Mouse (Mus musculus) MEL (cell line): ENCODE results near the gene Map2k5. TPM values are rescaled to one million over a fixed set of nuclear protein-coding genes. Genes with fewer than 3 reads are reported as not detected.

ENCODE experiments used
- DNase-seq: peaks from one replicate; pipeline ENCODE4 v3.0.0; 2011; ENCODE audit warnings: low read depth, low spot score
- H3K27ac ChIP-seq: 2 replicates; pipeline ENCODE4 v1.5.1; 2012; ENCODE audit warnings: low read depth, mild to moderate bottlenecking, control low read depth, low read length, moderate library complexity; ENCODE audit not compliant: control insufficient read depth
- H3K27me3 ChIP-seq, 2 experiments: fragments of 150-350 bp in 1 of 2; sonication (generic) in 1 of 2; 2 replicates each; pipeline ENCODE4 v1.6.1; 2012; ENCODE audit warnings: low read length in 2 of 2, mild to moderate bottlenecking in 2 of 2, improper control_type of control experiment in 1 of 2, moderate library complexity in 1 of 2; ENCODE audit not compliant: insufficient read depth in 2 of 2, control insufficient read depth in 1 of 2
- H3K36me3 ChIP-seq, 2 experiments: 2 replicates each; pipeline ENCODE4 v1.6.1; 2012 to 2014; ENCODE audit warnings: low read length in 2 of 2, improper control_type of control experiment in 1 of 2, inconsistent platforms in 1 of 2, mild to moderate bottlenecking in 1 of 2; ENCODE audit not compliant: insufficient read depth in 2 of 2, control insufficient read depth in 1 of 2
- H3K4me1 ChIP-seq, 2 experiments: fragments of 150-350 bp in 1 of 2; sonication (generic) in 1 of 2; 2 replicates each; pipeline ENCODE4 v1.6.1; 2012; ENCODE audit warnings: low read length in 2 of 2, improper control_type of control experiment in 1 of 2, mild to moderate bottlenecking in 1 of 2; ENCODE audit not compliant: insufficient read depth in 2 of 2, control insufficient read depth in 1 of 2
- H3K4me3 ChIP-seq, 2 experiments: fragments of 150-350 bp in 1 of 2; sonication (generic) in 1 of 2; 2 replicates each; pipeline ENCODE4 v1.5.1; 2012; ENCODE audit warnings: low read depth in 2 of 2, low read length in 2 of 2, mild to moderate bottlenecking in 2 of 2, moderate library complexity in 2 of 2, control low read depth in 1 of 2, improper control_type of control experiment in 1 of 2; ENCODE audit not compliant: control insufficient read depth in 1 of 2, insufficient read depth in 1 of 2
- H3K79me2 ChIP-seq: 2 replicates; pipeline ENCODE4 v1.6.1; 2012; ENCODE audit warnings: mild to moderate bottlenecking, low read length, moderate library complexity; ENCODE audit not compliant: control insufficient read depth, poor library complexity, insufficient read depth
- H3K9ac ChIP-seq: 2 replicates; pipeline ENCODE4 v1.6.1; 2012; ENCODE audit warnings: low read depth, mild to moderate bottlenecking, control low read depth, low read length, moderate library complexity; ENCODE audit not compliant: control insufficient read depth, poor library complexity, severe bottlenecking
- H3K9me3 ChIP-seq: fragments of 150-350 bp; sonication (generic); replicated peaks from 2 replicates; pipeline ENCODE4 v1.6.1; 2012; ENCODE audit warnings: mild to moderate bottlenecking, low read length, improper control_type of control experiment, moderate library complexity; ENCODE audit not compliant: insufficient read depth
- BHLHE40 ChIP-seq: IDR thresholded peaks from 2 replicates; pipeline ENCODE4 v1.6.1; 2012; ENCODE audit warnings: low read depth, mild to moderate bottlenecking, inconsistent platforms, low read length, improper control_type of control experiment, borderline replicate concordance
- CTCF ChIP-seq, 3 experiments: IDR thresholded peaks in 2 of 3; conservative IDR thresholded peaks in 1 of 3; 2 replicates each; pipeline ENCODE4 v1.5.1; 2011 to 2012; ENCODE audit warnings: low read length in 3 of 3, low read depth in 2 of 3, mild to moderate bottlenecking in 2 of 3, improper control_type of control experiment in 1 of 3, inconsistent platforms in 1 of 3, mixed read lengths in 1 of 3, moderate library complexity in 1 of 3; ENCODE audit not compliant: control insufficient read depth in 1 of 3, insufficient read depth in 1 of 3, poor library complexity in 1 of 3, severe bottlenecking in 1 of 3
- E2F4 ChIP-seq: IDR thresholded peaks from 2 replicates; pipeline ENCODE4 v1.6.1; 2011; ENCODE audit warnings: low read depth, low read length, improper control_type of control experiment, borderline replicate concordance
- ELF1 ChIP-seq: IDR thresholded peaks from 2 replicates; pipeline ENCODE4 v1.6.1; 2014; ENCODE audit warnings: low read depth, mild to moderate bottlenecking, inconsistent platforms, low read length, improper control_type of control experiment, moderate library complexity
- GATA1 ChIP-seq: IDR thresholded peaks from 2 replicates; pipeline ENCODE4 v1.6.1; 2011; ENCODE audit warnings: low read depth, low read length, improper control_type of control experiment
- HCFC1 ChIP-seq: IDR thresholded peaks from 2 replicates; pipeline ENCODE4 v1.6.1; 2012; ENCODE audit warnings: low read depth, mild to moderate bottlenecking, inconsistent platforms, low read length, improper control_type of control experiment, moderate library complexity
- JUND ChIP-seq: IDR thresholded peaks from 2 replicates; pipeline ENCODE4 v1.6.1; 2011; ENCODE audit warnings: low read depth, mild to moderate bottlenecking, improper control_type of control experiment, low read length
- KAT2A ChIP-seq: conservative IDR thresholded peaks from 2 replicates; pipeline ENCODE4 v1.6.1; 2012; ENCODE audit warnings: low read depth, low read length, improper control_type of control experiment, inconsistent platforms
- MAFK ChIP-seq: IDR thresholded peaks from 2 replicates; pipeline ENCODE4 v1.6.1; 2011; ENCODE audit warnings: low read depth, mild to moderate bottlenecking, low read length, improper control_type of control experiment, borderline replicate concordance
- MAZ ChIP-seq: IDR thresholded peaks from 2 replicates; pipeline ENCODE4 v1.6.1; 2012; ENCODE audit warnings: low read depth, mild to moderate bottlenecking, inconsistent platforms, low read length, improper control_type of control experiment
- MEF2A ChIP-seq: IDR thresholded peaks from 2 replicates; pipeline ENCODE4 v1.6.1; 2014; ENCODE audit warnings: low read depth, mild to moderate bottlenecking, inconsistent platforms, low read length, improper control_type of control experiment; ENCODE audit not compliant: poor library complexity, insufficient replicate concordance, severe bottlenecking; ENCODE audit errors: extremely low read depth
- MYB ChIP-seq: IDR thresholded peaks from 2 replicates; pipeline ENCODE4 v1.6.1; 2011; ENCODE audit warnings: mild to moderate bottlenecking, low read depth, low read length, improper control_type of control experiment
- MYC ChIP-seq: IDR thresholded peaks from 2 replicates; pipeline ENCODE4 v1.6.1; 2011; ENCODE audit warnings: low read depth, mild to moderate bottlenecking, low read length, improper control_type of control experiment, moderate library complexity
- POLR2AphosphoS2 ChIP-seq: IDR thresholded peaks from 2 replicates; pipeline ENCODE4 v1.6.1; 2011; ENCODE audit warnings: low read length, improper control_type of control experiment
- RAD21 ChIP-seq: IDR thresholded peaks from 2 replicates; pipeline ENCODE4 v1.6.1; 2011; ENCODE audit warnings: mild to moderate bottlenecking, low read depth, low read length, improper control_type of control experiment
- RCOR1 ChIP-seq: IDR thresholded peaks from 2 replicates; pipeline ENCODE4 v1.6.1; 2012; ENCODE audit warnings: low read depth, mild to moderate bottlenecking, inconsistent platforms, low read length, improper control_type of control experiment
- SIN3A ChIP-seq: IDR thresholded peaks from 2 replicates; pipeline ENCODE4 v1.6.1; 2012; ENCODE audit warnings: low read length, improper control_type of control experiment, inconsistent platforms
- SMC3 ChIP-seq: IDR thresholded peaks from 2 replicates; pipeline ENCODE4 v1.6.1; 2011; ENCODE audit warnings: low read depth, low read length, improper control_type of control experiment
- TAL1 ChIP-seq: IDR thresholded peaks from 2 replicates; pipeline ENCODE4 v1.6.1; 2012; ENCODE audit warnings: mild to moderate bottlenecking, inconsistent platforms, low read length, moderate library complexity, mixed read lengths
- TBP ChIP-seq: IDR thresholded peaks from 2 replicates; pipeline ENCODE4 v1.8.0; 2011; ENCODE audit warnings: low read depth, low read length, improper control_type of control experiment
- USF1 ChIP-seq: IDR thresholded peaks from 2 replicates; pipeline ENCODE4 v1.6.1; 2014; ENCODE audit warnings: low read depth, mild to moderate bottlenecking, inconsistent platforms, low read length, improper control_type of control experiment, moderate library complexity
- ZMIZ1 ChIP-seq: IDR thresholded peaks from 2 replicates; pipeline ENCODE4 v1.6.1; 2012; ENCODE audit warnings: low read depth, mild to moderate bottlenecking, inconsistent platforms, low read length, improper control_type of control experiment, moderate library complexity
- ZNF384 ChIP-seq: IDR thresholded peaks from 2 replicates; pipeline ENCODE4 v1.6.1; 2012; ENCODE audit warnings: low read depth, mild to moderate bottlenecking, inconsistent platforms, low read length, improper control_type of control experiment
- polyA plus RNA-seq, 2 experiments: library from polyadenylated mRNA; stranded (reverse) in 1 of 2; unstranded in 1 of 2; fragments of >175 nt in 1 of 2; fragments of >200 nt in 1 of 2; gene quantifications; 2 replicates each; pipeline versions ENCODE4 v1.2.1 to v1.2.4; 2012; ENCODE audit warnings: low replicate concordance in 2 of 2, low read depth in 1 of 2; ENCODE audit not compliant: insufficient read length in 2 of 2, insufficient read depth in 1 of 2, missing spikeins in 1 of 2
- total RNA-seq: library from RNA; depleted of rRNA; stranded (reverse); fragments of 300-350 nt; gene quantifications from 2 replicates; pipeline ENCODE4 v1.2.3, GENCODE M21; 2012

Gene Map2k5
- total and polyA plus RNA-seq, 3 experiments: 9.6 to 29.1 TPM; not detected in 1

- H3K9me3 ChIP-seq: no peaks in the 10 kb centered on the region
- H3K36me3 ChIP-seq: no peaks in the 10 kb centered on the region
- no peak overlapping the region for H3K9ac ChIP-seq
- no peak overlapping the region for H3K27ac ChIP-seq
- no peaks in the 10 kb centered on the region for H3K79me2 ChIP-seq
- peak; percentile 42 for DNase-seq
- no peaks in the 10 kb centered on the region for H3K4me1 ChIP-seq
- peak; percentile 39 for TF ChIP-seq SMC3
- TF ChIP-seq MEF2A: no peak
- no peak for TF ChIP-seq USF1
- no peak for TF ChIP-seq ELF1
- TF ChIP-seq RCOR1: no peak
- TF ChIP-seq MAZ: no peak
- TF ChIP-seq CTCF (IDR thresholded peaks at IDR 0.05 in 2 of 3, conservative IDR thresholded peaks at IDR 0.05 in 1 of 3; ENCODE audit: control insufficient read depth in 1 of 3, insufficient read depth in 1 of 3, low read depth in 2 of 3, low read length in 3 of 3, poor library complexity in 1 of 3, severe bottlenecking in 1 of 3): peak; percentile 28 to 44 (median 43); a peak in 5 of 6 replicates
- TF ChIP-seq RAD21: peak; percentile 16
- TF ChIP-seq SIN3A: no peak
- no peak for TF ChIP-seq BHLHE40
- H3K27me3 ChIP-seq: no peaks in the 10 kb centered on the region
- H3K4me3 ChIP-seq: no peak overlapping the region
These were observed 46.5 kb downstream of the Map2k5 start for GRCm38 (mm10) chr9:63331246-63331645.

DNA sequence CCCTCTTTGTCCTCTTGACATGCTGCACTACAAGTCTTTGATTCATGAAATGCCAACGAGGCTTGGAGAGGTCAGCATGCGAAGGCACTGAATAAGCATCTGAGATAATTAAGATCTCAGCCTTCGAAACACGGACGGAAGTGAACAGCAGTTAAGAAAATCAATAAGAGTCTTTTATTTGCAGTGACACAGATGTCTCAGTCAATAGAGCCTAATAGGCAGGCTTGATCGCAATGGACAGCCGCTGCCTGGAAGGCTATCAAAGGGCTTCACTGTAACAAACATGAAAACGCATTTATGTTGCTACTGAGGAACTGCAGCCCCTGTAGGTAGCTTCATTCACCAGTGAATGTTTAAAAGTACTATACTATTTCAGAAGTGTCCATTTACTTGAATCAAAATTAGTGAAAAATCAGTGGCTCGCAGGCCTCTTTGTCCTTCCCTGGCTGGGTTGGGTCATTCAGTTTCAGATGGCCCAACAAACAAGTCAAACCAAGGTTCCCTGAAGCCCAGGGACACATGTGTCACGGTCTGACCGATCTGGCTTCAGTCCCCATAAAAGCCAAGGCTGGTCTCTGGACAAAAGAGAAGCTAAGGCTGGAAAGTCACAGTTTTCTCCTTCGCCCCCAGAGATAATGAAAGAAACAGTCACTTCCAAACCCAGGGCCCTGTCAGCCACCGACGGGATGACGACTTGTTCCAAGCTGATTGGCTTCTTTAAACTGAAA lies 48.6 kb downstream of the Map2k5 start:
- H3K36me3 ChIP-seq: no peaks in the 10 kb centered on the region
- TF ChIP-seq TAL1 (no peak), MYC (no peak), MAFK (no peak), ZMIZ1 (no peak), RCOR1 (no peak), E2F4 (no peak), TBP (no peak), HCFC1 (no peak), JUND (no peak), MYB (no peak), USF1 (no peak), ELF1 (no peak), RAD21 (no peak), ZNF384 (no peak), KAT2A (no peak), GATA1 (no peak), BHLHE40 (no peak), MAZ (no peak), POLR2AphosphoS2 (no peak)

More for the DNA sequence above, 48.6 kb downstream of the Map2k5 start:
- Histone ChIP-seq H3K4me3 (no peak overlapping the region), H3K27ac (no peak overlapping the region), H3K9ac (no peak overlapping the region), H3K27me3 (no peaks in the 10 kb centered on the region), H3K9me3 (no peaks in the 10 kb centered on the region), H3K4me1 (no peaks in the 10 kb centered on the region), H3K79me2 (no peaks in the 10 kb centered on the region)
- DNase-seq: no peak
